Mouse (Mus musculus) forebrain, embryonic 10.5 days (tissue): ENCODE measurements around the gene Mrpl35. TPM values are rescaled to one million over a fixed set of nuclear protein-coding genes. Genes with fewer than 3 reads are reported as not detected.

Source experiments
- DNase-seq: peaks from one replicate; pipeline ENCODE4 v3.0.0-alpha.2; 2017; ENCODE audit warnings: low spot score; ENCODE audit errors: extremely low spot score
- H3K27ac ChIP-seq: fragments of 300-500 bp; sonication (generic); 2 replicates; pipeline ENCODE4 v1.5.1; 2016; ENCODE audit warnings: mild to moderate bottlenecking
- H3K27me3 ChIP-seq: fragments of 300-500 bp; sonication (generic); 2 replicates; pipeline ENCODE4 v1.6.1; 2016; ENCODE audit warnings: mild to moderate bottlenecking; ENCODE audit not compliant: poor library complexity, severe bottlenecking
- H3K36me3 ChIP-seq: fragments of 300-500 bp; sonication (generic); replicated peaks from 2 replicates; pipeline ENCODE4 v1.6.1; 2016; ENCODE audit warnings: mild to moderate bottlenecking, moderate library complexity
- H3K4me1 ChIP-seq: fragments of 300-500 bp; sonication (generic); 2 replicates; pipeline ENCODE4 v1.6.1; 2016
- H3K4me3 ChIP-seq: fragments of 300-500 bp; sonication (generic); 2 replicates; pipeline ENCODE4 v1.5.1; 2016; ENCODE audit warnings: mild to moderate bottlenecking, moderate library complexity
- H3K9me3 ChIP-seq: fragments of 300-500 bp; sonication (generic); 2 replicates; pipeline ENCODE4 v1.6.1; 2016; ENCODE audit warnings: mild to moderate bottlenecking, moderate library complexity
- WGBS: fragments of 180-500 bp; shearing (Covaris S2); methylation state at CpG from one replicate; pipeline ENCODE4 v1.1.7; 2016; 5-methylcytosine and 5-hydroxymethylcytosine counted together
- polyA plus RNA-seq: library from polyadenylated mRNA; unstranded; fragments of >200 nt; fragmentation: Nextera tagmentation; extraction: Ambion mirVana; gene quantifications from 2 replicates; pipeline ENCODE4 v1.2.1, GENCODE M21; 2016

The Mrpl35 gene
- polyA plus RNA-seq, 1 experiment from 2014 or later: 70.7 TPM

DNA sequence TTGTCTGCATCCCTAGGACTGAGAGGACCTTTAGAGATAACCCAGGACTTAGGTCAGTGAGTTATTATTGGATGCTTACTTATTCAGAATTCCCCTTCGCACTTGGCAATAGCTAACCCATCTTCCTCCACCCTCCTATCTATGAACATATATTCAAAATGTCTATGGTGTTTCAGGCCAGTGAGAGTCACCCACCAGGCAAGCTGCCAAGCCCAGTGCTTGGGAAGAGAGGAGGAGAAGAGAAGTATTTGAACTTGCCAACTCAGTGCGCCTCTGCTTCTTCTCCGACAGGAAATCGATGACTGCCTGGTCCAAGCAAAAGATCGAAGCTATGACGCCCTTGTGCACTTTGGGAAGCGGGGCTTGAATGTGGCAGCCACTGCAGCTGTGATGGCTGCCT, 46.3 kb downstream of the Mrpl35 start:
- Histone ChIP-seq H3K27ac (no peak overlapping the region), H3K9me3 (no peaks in the 10 kb centered on the region), H3K4me3 (no peak overlapping the region), H3K27me3 (no peaks in the 10 kb centered on the region), H3K36me3 (peaks cover 13% of the 10 kb centered on the region; the same call in 1 of the 2 replicates), H3K4me1 (no peaks in the 10 kb centered on the region)
- WGBS: 95% methylated on average over 7 of the region's 7 CpGs
- no peak for DNase-seq

DNA sequence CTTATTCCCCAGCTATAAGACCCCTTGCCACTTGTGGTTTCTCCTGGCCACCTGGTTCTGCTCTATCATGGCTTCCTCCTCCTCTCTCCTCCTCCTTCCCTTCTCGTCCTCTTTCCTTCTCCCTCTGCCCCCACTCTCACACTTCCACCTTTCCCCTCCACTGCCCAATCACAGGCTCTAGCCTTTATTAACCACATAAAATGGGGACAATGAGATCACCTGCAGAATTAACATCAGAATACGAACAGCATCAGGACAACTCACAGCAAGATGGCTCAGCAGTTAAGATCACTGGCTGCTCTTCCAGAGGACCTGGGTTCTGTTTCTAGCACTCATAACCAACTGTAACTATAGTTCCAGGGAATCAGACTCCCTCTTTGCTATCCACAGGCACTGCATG, 46.9 kb downstream of the Mrpl35 start:
- Histone ChIP-seq H3K9me3 (no peaks in the 10 kb centered on the region), H3K27me3 (no peaks in the 10 kb centered on the region), H3K4me3 (no peak overlapping the region), H3K36me3 (peaks cover 13% of the 10 kb centered on the region; the same call in 1 of the 2 replicates), H3K27ac (no peak overlapping the region), H3K4me1 (no peaks in the 10 kb centered on the region)
- DNase-seq: no peak
- WGBS: 74% methylated on average over 2 of the region's 2 CpGs

GRCm38 (mm10) chr6:71778016-71778415, 48.8 kb downstream of the Mrpl35 start:
- peaks cover 8% of the 10 kb centered on the region; the same call in 1 of the 2 replicates for H3K36me3 ChIP-seq
- no peak for DNase-seq
- WGBS: 91% methylated on average over 5 of the region's 5 CpGs

GRCm38 (mm10) chr6:71772636-71773208, 54.0 kb downstream of the Mrpl35 start:
- WGBS: 89% methylated on average over 7 of the region's 7 CpGs
- Histone ChIP-seq H3K4me3 (no peak overlapping the region), H3K4me1 (no peaks in the 10 kb centered on the region)

More at GRCm38 (mm10) chr6:71778016-71778415, 48.8 kb downstream of the Mrpl35 start:
- no peaks in the 10 kb centered on the region for H3K9me3 ChIP-seq
- H3K27ac ChIP-seq: no peak overlapping the region
- no peaks in the 10 kb centered on the region for H3K4me1 ChIP-seq
- no peaks in the 10 kb centered on the region for H3K27me3 ChIP-seq
- no peak overlapping the region for H3K4me3 ChIP-seq

DNA sequence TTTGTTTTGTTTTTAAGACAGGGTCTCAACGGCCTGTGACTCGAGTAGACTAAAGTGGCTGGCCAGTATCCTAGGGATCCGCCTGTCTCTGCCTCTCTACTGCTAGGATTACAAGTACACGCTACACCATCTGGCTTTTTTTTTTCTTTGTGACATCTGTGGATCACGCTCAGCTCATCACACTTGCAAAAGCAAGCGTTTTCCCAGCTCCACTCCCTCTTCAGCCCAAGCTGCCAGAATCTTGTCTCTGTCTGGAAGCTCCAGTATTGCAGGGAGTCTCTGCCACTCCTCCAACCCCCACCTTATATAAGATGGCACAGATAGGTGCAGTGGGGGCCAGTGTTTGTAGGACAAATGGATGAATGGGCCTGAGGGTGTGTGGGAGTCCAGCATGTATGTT, 54.6 kb downstream of the Mrpl35 start:
- 91% methylated on average over 6 of the region's 6 CpGs for WGBS
- no peaks in the 10 kb centered on the region for H3K27me3 ChIP-seq
- no peak for DNase-seq

More at GRCm38 (mm10) chr6:71772636-71773208, 54.0 kb downstream of the Mrpl35 start:
- H3K36me3 ChIP-seq: 0 out of 2 replicates have a peak, but pooled peaks cover 12% of the 10 kb centered on the region
- H3K27me3 ChIP-seq: no peaks in the 10 kb centered on the region
- no peak for DNase-seq
- H3K27ac ChIP-seq: no peak overlapping the region
- H3K9me3 ChIP-seq: peaks cover 5% of the 10 kb centered on the region; the same call in 1 of the 2 replicates

GRCm38 (mm10) chr6:71771282-71771681, 55.5 kb downstream of the Mrpl35 start:
- no peak overlapping the region for H3K27ac ChIP-seq
- peaks cover 5% of the 10 kb centered on the region; the same call in 1 of the 2 replicates for H3K9me3 ChIP-seq
- 0 out of 2 replicates have a peak, but pooled peaks cover 12% of the 10 kb centered on the region for H3K36me3 ChIP-seq
- H3K4me1 ChIP-seq: no peaks in the 10 kb centered on the region
- no peak for DNase-seq
- WGBS: 89% methylated on average over 4 of the region's 4 CpGs
- H3K27me3 ChIP-seq: no peaks in the 10 kb centered on the region
- no peak overlapping the region for H3K4me3 ChIP-seq

More for the DNA sequence above, 54.6 kb downstream of the Mrpl35 start:
- H3K4me3 ChIP-seq: no peak overlapping the region
- peaks cover 5% of the 10 kb centered on the region; the same call in 1 of the 2 replicates for H3K9me3 ChIP-seq
- 0 out of 2 replicates have a peak, but pooled peaks cover 12% of the 10 kb centered on the region for H3K36me3 ChIP-seq
- H3K4me1 ChIP-seq: no peaks in the 10 kb centered on the region
- H3K27ac ChIP-seq: no peak overlapping the region

DNA sequence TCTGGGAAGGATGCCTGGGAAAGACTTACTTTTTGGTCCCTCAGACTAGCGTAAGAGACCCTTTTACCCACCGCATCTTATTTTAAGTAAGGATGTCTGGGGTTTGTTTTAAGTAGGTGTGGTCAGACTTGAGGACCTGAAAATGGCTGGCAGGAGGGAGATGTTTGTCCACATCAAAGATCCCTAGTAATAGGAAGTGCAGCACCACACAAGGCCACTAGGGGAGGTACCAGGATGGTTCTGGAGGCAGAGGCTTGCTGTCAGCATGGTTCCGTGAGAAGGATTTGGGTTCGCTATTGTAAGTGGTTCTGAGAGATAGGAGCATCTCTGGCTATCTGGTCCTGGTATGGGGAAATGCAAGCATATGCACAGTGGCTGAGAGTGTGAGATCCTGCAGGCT, 55.9 kb downstream of the Mrpl35 start:
- Histone ChIP-seq H3K27ac (no peak overlapping the region), H3K4me1 (no peaks in the 10 kb centered on the region), H3K4me3 (no peak overlapping the region), H3K27me3 (no peaks in the 10 kb centered on the region), H3K36me3 (0 out of 2 replicates have a peak, but pooled peaks cover 12% of the 10 kb centered on the region), H3K9me3 (peaks cover 5% of the 10 kb centered on the region; the same call in 1 of the 2 replicates)
- 98% methylated on average over 4 of the region's 4 CpGs for WGBS
- no peak for DNase-seq

DNA sequence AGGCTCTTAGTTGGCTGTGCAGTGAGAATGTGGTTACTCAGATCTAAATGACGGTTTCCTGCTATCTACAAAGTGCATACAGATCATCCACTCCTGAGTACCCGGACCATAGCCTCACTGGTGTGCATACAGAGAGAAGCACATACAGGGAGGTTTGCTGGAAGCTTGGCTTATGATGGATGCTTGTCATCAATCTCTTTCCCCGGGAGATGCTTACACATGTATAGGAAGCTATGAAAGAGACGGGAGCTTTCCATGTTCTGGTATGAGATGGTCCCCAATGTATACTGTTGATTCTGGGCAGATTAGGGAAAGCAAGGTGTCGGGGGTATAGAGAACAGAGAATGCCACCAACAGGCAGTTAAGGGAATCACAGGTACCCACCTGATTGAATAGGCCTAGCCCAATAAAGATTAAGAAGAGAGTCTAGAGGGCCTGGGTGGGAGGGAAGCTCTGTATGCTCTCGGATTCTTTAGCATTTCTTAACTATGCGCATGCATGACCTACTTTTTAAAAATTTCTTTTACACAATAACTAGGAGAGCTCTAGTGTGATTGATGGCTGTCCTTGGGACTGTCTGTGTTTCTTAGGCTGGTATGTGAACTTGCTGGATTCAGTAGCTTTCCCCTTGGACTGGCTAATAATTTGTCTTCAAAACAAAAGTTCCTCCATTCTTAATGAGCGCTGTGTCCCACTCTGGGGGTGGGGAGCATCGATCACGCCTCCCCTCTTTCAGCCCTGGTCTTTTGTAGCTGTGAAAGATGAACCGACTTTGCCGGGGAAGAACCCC, 56.7 kb downstream of the Mrpl35 start:
- 84% methylated on average over 12 of the region's 12 CpGs for WGBS
- Histone ChIP-seq H3K36me3 (0 out of 2 replicates have a peak, but pooled peaks cover 12% of the 10 kb centered on the region), H3K9me3 (peaks cover 5% of the 10 kb centered on the region; the same call in 1 of the 2 replicates), H3K4me1 (no peaks in the 10 kb centered on the region), H3K27me3 (no peaks in the 10 kb centered on the region), H3K27ac (no peak overlapping the region), H3K4me3 (no peak overlapping the region)
- no peak for DNase-seq

DNA sequence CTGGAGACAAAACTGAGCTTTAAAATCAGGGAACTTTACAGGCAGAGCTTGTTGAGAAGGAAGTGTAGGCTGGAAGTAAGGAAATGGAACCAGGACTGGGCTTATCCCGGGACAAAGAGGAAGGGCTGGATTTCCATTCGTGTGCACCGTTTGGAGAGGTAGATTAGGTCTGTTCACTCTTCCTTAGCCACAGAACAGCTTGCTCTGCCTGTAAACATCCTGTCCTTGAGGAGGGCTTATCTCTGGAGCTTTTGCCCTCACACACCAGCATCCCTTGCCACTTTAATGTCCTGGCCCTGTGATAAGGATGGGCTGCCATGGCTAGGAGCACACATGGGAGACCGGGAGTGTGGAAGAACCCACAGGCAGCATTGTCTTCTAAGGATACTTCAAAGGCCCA, 59.0 kb downstream of the Mrpl35 start:
- H3K27ac ChIP-seq: no peak overlapping the region
- H3K27me3 ChIP-seq: no peaks in the 10 kb centered on the region
- no peak for DNase-seq
- 78% methylated on average over 4 of the region's 4 CpGs for WGBS
- peaks cover 5% of the 10 kb centered on the region; the same call in 1 of the 2 replicates for H3K9me3 ChIP-seq
- H3K4me1 ChIP-seq: no peaks in the 10 kb centered on the region
- 0 out of 2 replicates have a peak, but pooled peaks cover 7% of the 10 kb centered on the region for H3K36me3 ChIP-seq
- no peak overlapping the region for H3K4me3 ChIP-seq

Other genes starting within 250 kb of the Mrpl35 start
- gene Kdm3a, start 194.0 kb downstream of the Mrpl35 start, polyA plus RNA-seq: 76.6 and 79.5 TPM in 2 replicates
- gene Reep1, start 119.4 kb downstream of the Mrpl35 start, polyA plus RNA-seq: 21.4 and 21.9 TPM in 2 replicates
- gene Immt, start 4.4 kb upstream of the Mrpl35 start, polyA plus RNA-seq: 225 TPM in 2 replicates
- 157 and 162 TPM in 2 replicates for gene Ptcd3, start 81.8 kb upstream of the Mrpl35 start, polyA plus RNA-seq
- gene Polr1a, start 82.1 kb upstream of the Mrpl35 start, polyA plus RNA-seq: 49.1 and 49.6 TPM in 2 replicates